Mouse (Mus musculus): ENCODE data around the gene Rasa3. TPM values are rescaled to one million over a fixed set of nuclear protein-coding genes. Genes with fewer than 3 reads are reported as not detected.

The Rasa3 gene
- polyA plus RNA-seq (2014; fragmentation: Illumina TruSeq; extraction: RNeasy Lipid Tissue Mini Kit (QIAGEN cat#74804); ENCODE audit: low read depth, low replicate concordance): 12.5 TPM

GRCm38 (mm10) chr8:13677413-13677883 is at the start of gene Rasa3:
Gene Rasa3, minus strand, starts transcription at chr8:13677603.

DNA sequence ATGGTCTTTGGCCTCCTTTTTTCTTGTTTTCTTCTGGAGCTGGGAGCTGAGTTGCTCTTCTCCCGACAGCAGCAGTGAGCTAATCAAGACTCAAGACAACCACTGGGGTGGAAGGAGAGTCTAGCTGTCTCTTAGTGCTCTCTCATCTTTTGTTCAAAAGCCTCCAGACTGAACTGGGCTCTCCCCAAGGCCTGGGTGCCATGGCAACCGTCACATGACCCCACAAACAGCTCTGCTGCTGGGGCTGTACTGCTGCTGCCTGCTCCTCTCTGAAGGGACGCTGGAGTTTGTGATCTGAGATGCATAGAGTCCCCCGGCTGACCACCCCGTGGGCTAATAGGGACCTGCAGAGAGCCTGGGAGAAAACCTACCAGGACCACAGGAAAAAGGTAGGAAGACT is 28.3 kb upstream of the Rasa3 start, which contains the start of gene Cfap97d2:
Cfap97d2 (plus strand) TSS at position 222 of the 400 bp plus-strand sequence.

GRCm38 (mm10) chr8:13562118-13562517 is 115.3 kb downstream of the Rasa3 start, which contains the start of gene 1700029H14Rik:
Gene 1700029H14Rik, minus strand, starts transcription at chr8:13562461.

Other genes starting within 250 kb of the Rasa3 start
- not detected for gene Tmem255b, start 242.4 kb downstream of the Rasa3 start, polyA plus RNA-seq (2014; fragmentation: Illumina TruSeq; extraction: RNeasy Lipid Tissue Mini Kit (QIAGEN cat#74804); ENCODE audit: low read depth, low replicate concordance)
- 19.8 TPM for gene Gas6, start 183.1 kb downstream of the Rasa3 start, polyA plus RNA-seq (2014; fragmentation: Illumina TruSeq; extraction: RNeasy Lipid Tissue Mini Kit (QIAGEN cat#74804); ENCODE audit: low read depth, low replicate concordance)
- gene 1700029H14Rik, start 115.1 kb downstream of the Rasa3 start, polyA plus RNA-seq (2014; fragmentation: Illumina TruSeq; extraction: RNeasy Lipid Tissue Mini Kit (QIAGEN cat#74804); ENCODE audit: low read depth, low replicate concordance): not detected
- gene Cfap97d2, start 28.3 kb upstream of the Rasa3 start, polyA plus RNA-seq (2014; fragmentation: Illumina TruSeq; extraction: RNeasy Lipid Tissue Mini Kit (QIAGEN cat#74804); ENCODE audit: low read depth, low replicate concordance): not detected
- gene Cdc16, start 80.1 kb upstream of the Rasa3 start, polyA plus RNA-seq (2014; fragmentation: Illumina TruSeq; extraction: RNeasy Lipid Tissue Mini Kit (QIAGEN cat#74804); ENCODE audit: low read depth, low replicate concordance): 62.4 TPM
- 18.2 TPM for gene Upf3a, start 108.0 kb upstream of the Rasa3 start, polyA plus RNA-seq (2014; fragmentation: Illumina TruSeq; extraction: RNeasy Lipid Tissue Mini Kit (QIAGEN cat#74804); ENCODE audit: low read depth, low replicate concordance)
- gene AF366264, start 160.8 kb upstream of the Rasa3 start, polyA plus RNA-seq (2014; fragmentation: Illumina TruSeq; extraction: RNeasy Lipid Tissue Mini Kit (QIAGEN cat#74804); ENCODE audit: low read depth, low replicate concordance): not detected
- gene Champ1, start 192.0 kb upstream of the Rasa3 start, polyA plus RNA-seq (2014; fragmentation: Illumina TruSeq; extraction: RNeasy Lipid Tissue Mini Kit (QIAGEN cat#74804); ENCODE audit: low read depth, low replicate concordance): 12.2 TPM
- gene Coprs, start 212.7 kb upstream of the Rasa3 start, polyA plus RNA-seq (2014; fragmentation: Illumina TruSeq; extraction: RNeasy Lipid Tissue Mini Kit (QIAGEN cat#74804); ENCODE audit: low read depth, low replicate concordance): 6.7 TPM

Data from sigmoid colon, adult 10 weeks (tissue).